Mouse (Mus musculus): Measurements from ENCODE around the gene Cadm1. TPM values are rescaled to one million over a fixed set of nuclear protein-coding genes. Genes with fewer than 3 reads are reported as not detected.
A peak's percentile ranks its signal among the peaks of the same experiment; 100 is the strongest.

Gene Cadm1
- total RNA-seq, 2 experiments from 2014 or later = 237 to 250 TPM

GRCm38 (mm10) chr9:47671617-47672016 is 141.6 kb downstream of the Cadm1 start:
- Histone ChIP-seq H3K27ac (no peak overlapping the region), H3K4me3 (no peak overlapping the region)
- no peak for TF ChIP-seq CTCF (conservative IDR thresholded peaks at IDR 0.05)
- DNase-seq (ENCODE audit: low spot score in 2 of 2) = no peak

GRCm38 (mm10) chr9:47674766-47675713 is 145.1 kb downstream of the Cadm1 start:
- DNase-seq (ENCODE audit: low spot score in 2 of 2) = no peak
- TF ChIP-seq CTCF (conservative IDR thresholded peaks at IDR 0.05) = no peak
- H3K27ac ChIP-seq = 0 out of 2 replicates have a peak overlapping the region, but pooled peaks have one; percentile 48
- no peak overlapping the region for H3K4me3 ChIP-seq

GRCm38 (mm10) chr9:47686881-47687280 is 156.9 kb downstream of the Cadm1 start:
- Histone ChIP-seq H3K4me3 (no peak overlapping the region), H3K27ac (no peak overlapping the region)
- DNase-seq (ENCODE audit: low spot score in 2 of 2) = no peak
- TF ChIP-seq CTCF (conservative IDR thresholded peaks at IDR 0.05) = no peak

GRCm38 (mm10) chr9:47687604-47688003 is 157.6 kb downstream of the Cadm1 start:
- TF ChIP-seq CTCF (conservative IDR thresholded peaks at IDR 0.05) = no peak
- no peak overlapping the region for H3K27ac ChIP-seq
- DNase-seq (ENCODE audit: low spot score in 2 of 2) = no peak
- no peak overlapping the region for H3K4me3 ChIP-seq

- DNase-seq (ENCODE audit: low spot score in 2 of 2) = no peak
- no peak overlapping the region for H3K27ac ChIP-seq
- no peak overlapping the region for H3K4me3 ChIP-seq
- no peak for TF ChIP-seq CTCF (conservative IDR thresholded peaks at IDR 0.05)
Observed at GRCm38 (mm10) chr9:47688297-47688696, 158.3 kb downstream of the Cadm1 start.

- H3K27ac ChIP-seq = no peak overlapping the region
- no peak for DNase-seq (ENCODE audit: low spot score in 2 of 2)
- TF ChIP-seq CTCF (conservative IDR thresholded peaks at IDR 0.05) = no peak
- H3K4me3 ChIP-seq = no peak overlapping the region
Observed at GRCm38 (mm10) chr9:47692911-47693310, 162.9 kb downstream of the Cadm1 start.

GRCm38 (mm10) chr9:47699026-47699425 is 169.1 kb downstream of the Cadm1 start:
- TF ChIP-seq CTCF (conservative IDR thresholded peaks at IDR 0.05) = peak; percentile 99
- Histone ChIP-seq H3K4me3 (no peak overlapping the region), H3K27ac (no peak overlapping the region)
- peak; percentile 55 to 81 for DNase-seq (ENCODE audit: low spot score in 2 of 2)

- no peak overlapping the region for H3K4me3 ChIP-seq
- no peak overlapping the region for H3K27ac ChIP-seq
- DNase-seq (ENCODE audit: low spot score in 2 of 2) = no peak
- TF ChIP-seq CTCF (conservative IDR thresholded peaks at IDR 0.05) = no peak
Observed at GRCm38 (mm10) chr9:47700021-47700420, 170.0 kb downstream of the Cadm1 start.

GRCm38 (mm10) chr9:47703026-47703876 is 173.3 kb downstream of the Cadm1 start:
- Histone ChIP-seq H3K27ac (peak overlapping the region; percentile 32; the same call in 1 of the 2 replicates), H3K4me3 (no peak overlapping the region)
- no peak for DNase-seq (ENCODE audit: low spot score in 2 of 2)
- no peak for TF ChIP-seq CTCF (conservative IDR thresholded peaks at IDR 0.05)

- peak overlapping the region; percentile 85 for H3K27ac ChIP-seq
- DNase-seq (ENCODE audit: low spot score in 2 of 2) = no peak
Observed at GRCm38 (mm10) chr9:47706341-47706740, 176.4 kb downstream of the Cadm1 start.

GRCm38 (mm10) chr9:47707326-47707725 is 177.4 kb downstream of the Cadm1 start:
- no peak for TF ChIP-seq CTCF (conservative IDR thresholded peaks at IDR 0.05)
- no peak for DNase-seq (ENCODE audit: low spot score in 2 of 2)
- H3K4me3 ChIP-seq = no peak overlapping the region
- peak overlapping the region; percentile 85 for H3K27ac ChIP-seq

More at GRCm38 (mm10) chr9:47706341-47706740, 176.4 kb downstream of the Cadm1 start:
- no peak overlapping the region for H3K4me3 ChIP-seq
- no peak for TF ChIP-seq CTCF (conservative IDR thresholded peaks at IDR 0.05)

- H3K27ac ChIP-seq = peak overlapping the region; percentile 85
- peak overlapping the region; percentile 28; the same call in 1 of the 2 replicates for H3K4me3 ChIP-seq
- peak; percentile 96 for TF ChIP-seq CTCF (conservative IDR thresholded peaks at IDR 0.05)
- DNase-seq (ENCODE audit: low spot score in 2 of 2) = peak; percentile 79
Observed at GRCm38 (mm10) chr9:47708299-47708698, 178.3 kb downstream of the Cadm1 start.

- DNase-seq (ENCODE audit: low spot score in 2 of 2) = no peak
- TF ChIP-seq CTCF (conservative IDR thresholded peaks at IDR 0.05) = no peak
- Histone ChIP-seq H3K4me3 (no peak overlapping the region), H3K27ac (peak overlapping the region; percentile 49; the same call in 1 of the 2 replicates)
Observed at GRCm38 (mm10) chr9:47710946-47711345, 181.0 kb downstream of the Cadm1 start.

Measured in layer of hippocampus, adult 2 months (tissue).